Mouse (Mus musculus): ENCODE measurements at regions not wholly inside any gene's neighbourhood (a gene's known extent, or its start where the extent isn't known, plus 50 kb on each side); places are given as distances from the start of the nearest gene placed in this dataset.
"Not testable (repeated sequence)": the region's sequence is repeated elsewhere in the genome, so short reads cannot be mapped to it uniquely, and the experiment has no call there.

DNA sequence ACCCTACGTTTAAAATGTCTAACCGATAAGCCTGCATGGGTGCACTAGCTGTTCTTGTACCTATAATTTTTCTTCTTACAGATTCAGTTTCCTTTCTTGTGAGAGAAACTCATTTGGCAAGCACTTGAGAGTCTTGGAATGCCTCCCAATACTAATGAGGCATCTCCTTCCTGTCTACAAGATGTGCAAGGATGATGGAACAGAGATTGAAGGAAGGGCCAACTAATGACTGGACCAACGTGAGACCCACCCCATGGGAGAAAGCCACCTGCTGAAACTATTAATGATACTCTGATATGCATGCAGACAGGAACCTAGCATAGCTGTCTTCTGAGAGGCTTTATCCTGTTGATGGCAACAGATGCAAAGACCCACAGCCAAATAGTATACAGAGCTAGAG lies 179.9 kb upstream of the Slitrk6 start:
- no peaks in the 10 kb centered on the region for H3K4me1 ChIP-seq (replicated peaks; ENCODE audit: control insufficient read depth, insufficient read depth, low read length)
- H3K4me3 ChIP-seq (ENCODE audit: low read depth, low read length), result no peak overlapping the region
- H3K9ac ChIP-seq (ENCODE audit: low read length), result no peak overlapping the region
- no peaks in the 10 kb centered on the region for H3K27me3 ChIP-seq (ENCODE audit: control insufficient read depth, insufficient read depth, low read length)
- no peak overlapping the region for H3K27ac ChIP-seq (ENCODE audit: low read depth, low read length)
- no peak overlapping the region for H3K4me2 ChIP-seq (ENCODE audit: low read depth, low read length, severe bottlenecking)
- H3K36me3 ChIP-seq (ENCODE audit: control insufficient read depth, insufficient read depth, low read length), result no peaks in the 10 kb centered on the region
- WGBS, result 88% methylated on average over 3 of the region's 3 CpGs
- ATAC-seq (replicated peaks; ENCODE audit: low FRiP score), result no peak
- no peak for DNase-seq (ENCODE audit: low spot score)
- no peaks in the 10 kb centered on the region for H3K9me3 ChIP-seq (ENCODE audit: control insufficient read depth, low read length)

DNA sequence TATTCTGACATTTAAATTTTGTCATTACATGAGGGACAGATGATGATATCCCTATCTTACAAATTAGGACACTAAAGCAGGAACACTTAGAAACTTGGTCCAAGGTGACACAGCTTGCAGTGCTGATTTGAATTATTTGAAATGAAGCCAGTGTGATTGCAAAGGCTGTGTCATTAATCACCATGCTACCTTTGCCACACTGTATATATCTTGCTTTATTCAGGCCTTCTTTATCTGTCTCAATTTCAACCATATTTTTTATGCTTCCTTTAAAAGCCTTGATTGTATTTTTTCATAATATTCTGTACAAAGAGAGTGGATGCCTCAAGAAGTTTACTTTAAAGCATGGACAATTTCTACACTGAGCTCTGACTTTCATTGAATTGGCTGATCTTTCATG lies 167.0 kb upstream of the Slitrk6 start:
- no peak overlapping the region for H3K27ac ChIP-seq (ENCODE audit: low read depth, low read length)
- no peak overlapping the region for H3K9ac ChIP-seq (ENCODE audit: low read length)
- H3K36me3 ChIP-seq (ENCODE audit: control insufficient read depth, insufficient read depth, low read length), result no peaks in the 10 kb centered on the region
- H3K4me2 ChIP-seq (ENCODE audit: low read depth, low read length, severe bottlenecking), result no peak overlapping the region
- H3K4me1 ChIP-seq (replicated peaks; ENCODE audit: control insufficient read depth, insufficient read depth, low read length), result no peaks in the 10 kb centered on the region
- H3K4me3 ChIP-seq (ENCODE audit: low read depth, low read length), result no peak overlapping the region
- DNase-seq (ENCODE audit: low spot score), result no peak
- no peaks in the 10 kb centered on the region for H3K27me3 ChIP-seq (ENCODE audit: control insufficient read depth, insufficient read depth, low read length)
- no peak for ATAC-seq (replicated peaks; ENCODE audit: low FRiP score)
- H3K9me3 ChIP-seq (ENCODE audit: control insufficient read depth, low read length), result no peaks in the 10 kb centered on the region

DNA sequence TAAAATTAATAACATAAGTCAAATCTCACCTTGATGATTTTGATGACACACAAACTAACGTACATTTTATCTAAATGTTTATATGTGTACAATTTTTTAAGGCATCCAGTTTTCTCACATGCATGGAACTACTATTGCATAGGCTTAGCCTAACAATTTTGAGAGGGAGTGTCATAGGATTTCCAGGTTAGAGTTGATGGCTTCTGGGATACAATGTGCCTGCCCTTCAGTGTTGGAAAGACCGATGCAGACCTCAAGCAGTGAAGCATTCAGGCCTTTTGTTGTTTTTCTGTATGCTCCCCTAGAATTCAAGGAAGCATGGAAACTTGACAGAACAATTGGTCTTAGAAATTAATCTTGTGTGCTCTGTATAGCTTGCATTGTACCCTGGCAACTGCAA lies 158.4 kb upstream of the Slitrk6 start:
- Histone ChIP-seq H3K27me3 (ENCODE audit: control insufficient read depth, insufficient read depth, low read length) (no peaks in the 10 kb centered on the region), H3K9me3 (ENCODE audit: control insufficient read depth, low read length) (no peaks in the 10 kb centered on the region), H3K4me1 (replicated peaks; ENCODE audit: control insufficient read depth, insufficient read depth, low read length) (no peaks in the 10 kb centered on the region), H3K36me3 (ENCODE audit: control insufficient read depth, insufficient read depth, low read length) (no peaks in the 10 kb centered on the region), H3K4me2 (ENCODE audit: low read depth, low read length, severe bottlenecking) (no peak overlapping the region), H3K4me3 (ENCODE audit: low read depth, low read length) (no peak overlapping the region), H3K9ac (ENCODE audit: low read length) (no peak overlapping the region), H3K27ac (ENCODE audit: low read depth, low read length) (no peak overlapping the region)
- WGBS, result 64% methylated on average over 2 of the region's 2 CpGs
- ATAC-seq (replicated peaks; ENCODE audit: low FRiP score) (peak; percentile 27; the same call in 1 of the 2 replicates), DNase-seq (ENCODE audit: low spot score) (no peak)

DNA sequence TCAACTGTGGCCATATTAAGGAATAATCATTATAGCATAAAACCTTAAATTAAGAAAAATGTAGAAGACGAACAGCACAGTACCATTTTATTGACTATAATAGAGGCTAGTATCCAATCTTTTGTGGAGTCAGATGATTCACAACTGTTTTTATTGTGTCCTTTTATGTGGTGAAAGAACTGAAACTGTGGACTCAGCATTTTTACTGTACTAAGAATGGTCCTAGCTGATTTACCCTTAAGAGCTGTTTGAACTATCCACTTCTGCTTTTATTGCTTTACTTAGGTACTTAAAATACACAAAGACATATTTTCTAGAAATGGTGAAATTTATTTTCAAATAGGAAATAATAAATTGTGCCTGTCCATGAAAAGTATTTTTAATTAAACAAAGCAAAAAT lies 137.9 kb upstream of the Slitrk6 start:
- H3K27me3 ChIP-seq (ENCODE audit: control insufficient read depth, insufficient read depth, low read length), result no peaks in the 10 kb centered on the region
- H3K4me1 ChIP-seq (replicated peaks; ENCODE audit: control insufficient read depth, insufficient read depth, low read length), result no peaks in the 10 kb centered on the region
- ATAC-seq (replicated peaks; ENCODE audit: low FRiP score) (no peak), DNase-seq (ENCODE audit: low spot score) (no peak)
- no peak overlapping the region for H3K4me3 ChIP-seq (ENCODE audit: low read depth, low read length)
- no peaks in the 10 kb centered on the region for H3K9me3 ChIP-seq (ENCODE audit: control insufficient read depth, low read length)
- no peak overlapping the region for H3K4me2 ChIP-seq (ENCODE audit: low read depth, low read length, severe bottlenecking)
- no peak overlapping the region for H3K27ac ChIP-seq (ENCODE audit: low read depth, low read length)
- H3K36me3 ChIP-seq (ENCODE audit: control insufficient read depth, insufficient read depth, low read length), result no peaks in the 10 kb centered on the region
- 93% methylated on average over 1 of the region's 1 CpGs for WGBS
- no peak overlapping the region for H3K9ac ChIP-seq (ENCODE audit: low read length)

DNA sequence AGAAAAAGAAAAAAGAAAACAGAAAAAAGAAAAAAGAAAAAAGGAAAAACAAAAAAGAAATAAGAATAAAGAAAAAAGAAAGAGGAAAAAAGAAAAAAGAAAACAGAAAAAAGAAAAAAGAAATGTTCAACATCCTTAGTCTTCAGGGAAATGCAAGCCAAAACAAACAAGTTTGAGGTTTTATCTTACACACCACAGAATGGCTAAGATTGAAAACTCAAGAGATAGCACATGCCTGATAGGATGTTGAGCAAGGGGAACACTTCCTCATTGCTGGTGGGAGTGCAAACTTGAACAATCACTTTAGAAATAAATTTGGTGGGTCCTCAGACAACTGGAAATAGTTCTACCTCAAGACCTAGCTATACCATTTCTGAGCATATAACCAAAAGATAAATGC lies 116.4 kb upstream of the Slitrk6 start:
- ATAC-seq (replicated peaks; ENCODE audit: low FRiP score) (no peak), DNase-seq (ENCODE audit: low spot score) (no peak)
- Histone ChIP-seq H3K4me2 (ENCODE audit: low read depth, low read length, severe bottlenecking) (no peak overlapping the region), H3K36me3 (ENCODE audit: control insufficient read depth, insufficient read depth, low read length) (no peaks in the 10 kb centered on the region), H3K4me3 (ENCODE audit: low read depth, low read length) (no peak overlapping the region), H3K9me3 (ENCODE audit: control insufficient read depth, low read length) (no peaks in the 10 kb centered on the region), H3K27me3 (ENCODE audit: control insufficient read depth, insufficient read depth, low read length) (no peaks in the 10 kb centered on the region), H3K4me1 (replicated peaks; ENCODE audit: control insufficient read depth, insufficient read depth, low read length) (no peaks in the 10 kb centered on the region), H3K9ac (ENCODE audit: low read length) (no peak overlapping the region), H3K27ac (ENCODE audit: low read depth, low read length) (no peak overlapping the region)

DNA sequence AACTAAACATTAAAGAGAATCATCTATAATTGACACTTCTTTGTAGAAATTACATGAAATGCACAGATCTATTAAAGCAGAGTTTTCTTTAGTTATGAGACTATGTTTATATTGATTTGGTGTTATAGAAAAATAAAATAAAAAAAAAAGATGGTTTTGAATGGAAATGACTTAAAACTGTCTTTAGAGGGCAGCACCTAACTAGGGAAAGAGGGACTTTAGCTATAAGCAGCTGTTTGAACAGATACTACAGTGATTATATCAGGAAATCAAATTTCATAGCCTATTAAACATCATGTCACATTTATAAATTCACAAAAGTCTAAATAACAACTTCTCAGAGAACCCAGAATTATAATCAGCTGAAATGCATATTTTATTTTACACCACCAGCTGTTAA lies 69.7 kb upstream of the Slitrk6 start:
- ATAC-seq (replicated peaks; ENCODE audit: low FRiP score) (0 out of 2 replicates have a peak, but pooled peaks have one; percentile 39), DNase-seq (ENCODE audit: low spot score) (no peak)
- Histone ChIP-seq H3K4me2 (ENCODE audit: low read depth, low read length, severe bottlenecking) (no peak overlapping the region), H3K9ac (ENCODE audit: low read length) (no peak overlapping the region), H3K27me3 (ENCODE audit: control insufficient read depth, insufficient read depth, low read length) (no peaks in the 10 kb centered on the region), H3K9me3 (ENCODE audit: control insufficient read depth, low read length) (no peaks in the 10 kb centered on the region), H3K27ac (ENCODE audit: low read depth, low read length) (no peak overlapping the region), H3K4me3 (ENCODE audit: low read depth, low read length) (no peak overlapping the region), H3K4me1 (replicated peaks; ENCODE audit: control insufficient read depth, insufficient read depth, low read length) (no peaks in the 10 kb centered on the region), H3K36me3 (ENCODE audit: control insufficient read depth, insufficient read depth, low read length) (no peaks in the 10 kb centered on the region)

DNA sequence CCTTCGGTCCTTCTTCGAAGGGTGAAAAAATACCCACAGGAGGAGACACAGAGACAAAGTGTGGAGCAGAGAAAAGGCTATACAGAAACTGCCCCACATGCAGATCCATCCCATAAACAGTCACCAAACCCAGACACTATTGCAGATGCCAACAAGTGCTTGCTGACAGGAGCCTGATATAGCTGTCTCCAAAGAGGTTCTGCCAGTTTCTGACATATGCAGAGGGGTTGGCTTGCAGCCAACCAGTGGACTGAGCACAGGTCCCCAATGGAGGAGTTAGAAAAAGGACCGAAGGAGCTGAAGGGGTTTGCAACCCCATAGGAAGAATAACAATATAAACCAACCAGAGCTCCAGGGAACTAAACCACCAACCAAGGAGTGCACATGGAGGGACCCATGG lies 67.2 kb upstream of the Slitrk6 start:
- H3K4me1 ChIP-seq (replicated peaks; ENCODE audit: control insufficient read depth, insufficient read depth, low read length); H3K9me3 ChIP-seq (ENCODE audit: control insufficient read depth, low read length); H3K36me3 ChIP-seq (ENCODE audit: control insufficient read depth, insufficient read depth, low read length); H3K4me2 ChIP-seq (ENCODE audit: low read depth, low read length, severe bottlenecking); H3K27me3 ChIP-seq (ENCODE audit: control insufficient read depth, insufficient read depth, low read length); H3K27ac ChIP-seq (ENCODE audit: low read depth, low read length); DNase-seq (ENCODE audit: low spot score); H3K4me3 ChIP-seq (ENCODE audit: low read depth, low read length); ATAC-seq (replicated peaks; ENCODE audit: low FRiP score); H3K9ac ChIP-seq (ENCODE audit: low read length): not testable (repeated sequence)
- whole genome bisulfite sequencing, result 85% methylated on average over 3 of the region's 3 CpGs

Data from forebrain, embryonic 11.5 days (tissue).